Mouse (Mus musculus) stomach, embryonic 15.5 days (tissue): Measurements from ENCODE around the gene Rps6kb1. TPM values are rescaled to one million over a fixed set of nuclear protein-coding genes. Genes with fewer than 3 reads are reported as not detected.

Experiments used
- ATAC-seq: fragments of 200-750 bp; cut with Nextera tagmentation; 2 replicates; pipeline ENCODE4 v1.8.0; 2017; ENCODE audit warnings: low read depth, moderate number of reproducible peaks, moderate TSS enrichment; ENCODE audit not compliant: insufficient read depth, low FRiP score
- H3K27ac ChIP-seq: fragments of 300-500 bp; sonication (generic); 2 replicates; pipeline ENCODE4 v1.5.1; 2015; ENCODE audit warnings: mild to moderate bottlenecking, inconsistent platforms
- H3K27me3 ChIP-seq: fragments of 300-500 bp; sonication (generic); replicated peaks from 2 replicates; pipeline ENCODE4 v1.6.1; 2015; ENCODE audit warnings: inconsistent platforms
- H3K36me3 ChIP-seq: fragments of 300-500 bp; sonication (generic); 2 replicates; pipeline ENCODE4 v1.6.1; 2015; ENCODE audit warnings: inconsistent platforms
- H3K4me1 ChIP-seq: fragments of 300-500 bp; sonication (generic); 2 replicates; pipeline ENCODE4 v1.6.1; 2015; ENCODE audit warnings: inconsistent platforms
- H3K4me2 ChIP-seq: fragments of 300-500 bp; sonication (generic); 2 replicates; pipeline ENCODE4 v1.6.1; 2015; ENCODE audit warnings: mild to moderate bottlenecking, inconsistent platforms
- H3K4me3 ChIP-seq: fragments of 300-500 bp; sonication (generic); replicated peaks from 2 replicates; pipeline ENCODE4 v1.5.1; 2015; ENCODE audit warnings: inconsistent platforms
- H3K9ac ChIP-seq: fragments of 300-500 bp; sonication (generic); 2 replicates; pipeline ENCODE4 v1.6.1; 2015; ENCODE audit warnings: inconsistent platforms
- H3K9me3 ChIP-seq: fragments of 300-500 bp; sonication (generic); 2 replicates; pipeline ENCODE4 v1.6.1; 2016; ENCODE audit warnings: inconsistent platforms
- WGBS: fragments of 180-500 bp; shearing (Covaris S2); methylation state at CpG from one replicate; pipeline ENCODE4 v1.1.7; 2015; 5-methylcytosine and 5-hydroxymethylcytosine counted together
- polyA plus RNA-seq: library from polyadenylated mRNA; unstranded; fragments of >200 nt; fragmentation: Nextera tagmentation; extraction: Ambion mirVana; gene quantifications from 2 replicates; pipeline ENCODE4 v1.2.1, GENCODE M21; 2015

The Rps6kb1 gene
- polyA plus RNA-seq, 1 experiment from 2014 or later, result 53.7 TPM

DNA sequence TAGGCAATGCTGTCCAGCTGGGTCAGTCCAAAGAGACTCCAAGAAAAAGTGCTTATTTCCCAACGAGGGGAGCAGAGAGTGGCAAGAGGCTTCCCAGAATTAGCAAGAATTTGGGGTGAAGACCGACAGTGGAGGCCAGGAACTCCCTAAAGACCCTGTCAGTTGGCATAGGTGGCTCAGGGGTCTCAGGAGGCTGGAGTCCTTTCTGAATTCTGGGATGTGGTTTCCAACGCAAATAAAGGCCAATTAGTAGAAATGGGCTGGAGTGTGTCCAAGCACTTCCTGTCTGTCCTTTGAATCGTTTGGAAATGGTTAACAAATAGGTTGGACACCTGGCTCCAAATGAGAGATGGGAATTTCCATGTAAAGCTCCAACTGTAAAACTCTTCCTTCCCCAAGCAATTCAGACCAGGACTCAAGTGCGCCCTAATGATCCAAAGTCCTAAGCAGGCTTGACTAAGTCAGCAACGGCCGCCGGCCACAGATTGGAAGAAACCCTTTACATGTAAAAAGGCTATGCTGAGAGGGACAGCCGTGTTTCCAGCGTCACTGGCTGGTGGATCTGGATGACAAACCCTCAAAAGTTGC, 35.2 kb upstream of the Rps6kb1 start:
- 66% methylated on average over 10 of the region's 10 CpGs for WGBS
- Histone ChIP-seq H3K4me3 (no peak overlapping the region), H3K4me2 (peak overlapping the region; percentile 17; the same call in 1 of the 2 replicates), H3K27ac (peak overlapping the region; percentile 89), H3K27me3 (no peaks in the 10 kb centered on the region), H3K4me1 (peaks cover 32% of the 10 kb centered on the region), H3K9me3 (no peaks in the 10 kb centered on the region), H3K36me3 (no peaks in the 10 kb centered on the region), H3K9ac (no peak overlapping the region)
- no peak for ATAC-seq

DNA sequence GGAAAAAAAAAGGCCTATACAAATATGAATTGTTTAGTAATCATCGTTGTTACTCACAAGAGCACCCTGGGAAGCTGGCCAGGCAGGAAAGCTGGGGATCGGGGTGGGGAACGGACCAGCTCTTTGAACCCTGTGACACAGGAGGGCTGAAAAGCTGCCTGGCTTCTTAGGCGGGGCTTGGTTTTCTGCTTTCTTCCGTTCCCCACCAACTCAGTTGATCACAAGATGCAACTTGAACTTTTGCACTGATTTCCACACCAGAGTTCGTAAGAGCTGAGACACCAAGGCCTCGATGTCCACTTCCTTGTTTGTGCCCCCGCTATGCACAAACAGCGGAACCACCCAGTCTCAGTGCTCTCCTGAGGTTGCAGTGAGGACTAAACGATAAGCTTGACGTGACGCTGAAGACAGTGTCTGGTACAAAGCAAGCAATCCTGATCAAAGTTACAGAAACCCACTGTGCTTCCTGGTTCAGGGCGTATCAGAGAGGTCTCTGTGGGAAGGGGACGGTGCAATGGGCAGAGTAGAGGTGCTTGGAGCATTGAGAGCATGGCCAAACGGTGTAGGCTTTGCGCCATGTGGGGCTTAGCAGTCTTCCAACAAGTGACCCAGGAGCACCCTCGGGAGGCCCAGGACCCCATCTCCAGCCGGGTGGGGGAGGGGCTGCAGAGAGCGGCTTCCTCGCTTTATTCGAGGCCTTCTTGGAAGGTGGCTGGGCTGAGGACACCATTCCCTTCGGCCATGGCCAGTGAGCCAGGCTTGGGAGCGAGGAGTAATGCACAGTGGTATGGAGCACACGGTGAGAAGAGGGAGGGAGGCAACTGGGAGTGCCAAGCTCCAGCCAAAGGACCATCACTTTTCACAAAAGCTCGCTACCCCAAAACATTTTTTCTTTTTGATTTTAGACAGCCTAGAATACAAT, 34.5 kb upstream of the Rps6kb1 start:
- peak overlapping the region; percentile 17 for H3K4me2 ChIP-seq
- H3K27ac ChIP-seq, result peak overlapping the region; percentile 89
- WGBS, result 62% methylated on average over 25 of the region's 25 CpGs
- 0 out of 2 replicates have a peak, but pooled peaks have one; percentile 4 for ATAC-seq
- H3K4me3 ChIP-seq, result no peak overlapping the region
- no peak overlapping the region for H3K9ac ChIP-seq
- no peaks in the 10 kb centered on the region for H3K9me3 ChIP-seq
- no peaks in the 10 kb centered on the region for H3K36me3 ChIP-seq
- H3K4me1 ChIP-seq, result peaks cover 32% of the 10 kb centered on the region
- H3K27me3 ChIP-seq, result no peaks in the 10 kb centered on the region

DNA sequence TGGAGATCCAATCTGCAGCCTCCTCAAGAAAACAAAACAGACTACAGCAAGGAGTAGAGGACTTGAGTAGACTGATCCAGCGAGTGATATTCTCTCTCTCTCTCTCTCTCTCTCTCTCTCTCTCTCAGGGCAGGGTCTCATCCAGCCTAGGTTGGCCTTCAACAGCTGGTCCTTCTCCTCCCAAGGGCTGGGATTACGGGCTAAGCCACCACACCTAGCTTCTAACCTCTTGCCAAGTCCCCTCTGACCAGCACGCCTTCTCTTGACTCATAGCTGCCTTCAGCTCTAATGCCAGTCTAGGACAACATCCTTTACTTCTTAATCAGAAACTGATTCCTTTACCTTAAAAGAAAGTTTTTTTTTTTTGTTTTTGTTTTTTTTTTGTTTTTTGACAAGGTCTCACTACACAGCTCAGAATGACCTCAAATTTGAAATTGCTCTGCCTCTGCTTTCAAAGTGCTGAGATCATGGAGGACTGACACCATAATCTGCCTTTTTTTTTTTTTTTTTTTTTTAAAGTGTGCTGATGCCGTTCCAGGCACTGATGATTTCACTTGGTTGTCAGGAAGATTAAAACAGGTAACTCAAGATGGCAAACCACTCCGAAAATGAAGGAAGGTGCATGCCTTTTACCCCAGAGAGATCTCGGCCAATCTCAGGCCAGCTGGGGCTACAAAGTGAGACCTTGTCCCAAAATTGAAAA, 33.7 kb upstream of the Rps6kb1 start:
- WGBS, result 54% methylated on average over 6 of the region's 6 CpGs
- Histone ChIP-seq H3K36me3 (no peaks in the 10 kb centered on the region), H3K27ac (peak overlapping the region; percentile 89), H3K27me3 (no peaks in the 10 kb centered on the region), H3K4me2 (peak overlapping the region; percentile 17; the same call in 1 of the 2 replicates), H3K9ac (no peak overlapping the region), H3K4me3 (no peak overlapping the region), H3K4me1 (peaks cover 32% of the 10 kb centered on the region), H3K9me3 (no peaks in the 10 kb centered on the region)
- ATAC-seq, result no peak

DNA sequence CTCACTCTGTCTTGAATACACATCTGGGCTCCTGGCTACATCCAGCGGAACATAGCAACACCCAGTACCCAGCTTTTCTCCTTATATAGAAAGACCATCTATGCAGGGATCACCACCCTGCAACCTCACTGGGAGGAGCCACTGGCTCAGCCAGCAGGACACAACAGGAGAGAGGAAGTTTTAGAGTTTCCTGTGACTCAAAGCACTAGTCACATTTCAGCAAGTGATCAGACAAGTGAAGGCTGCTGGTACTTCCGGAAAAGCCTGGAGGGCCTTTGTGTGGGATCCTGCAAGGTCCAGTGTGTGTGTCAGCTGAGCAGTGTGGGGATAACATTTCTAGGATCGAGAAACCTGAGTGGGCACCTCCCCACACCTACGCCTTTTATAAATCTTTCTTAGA, 32.6 kb upstream of the Rps6kb1 start:
- peak overlapping the region; percentile 89 for H3K27ac ChIP-seq
- WGBS, result 58% methylated on average over 4 of the region's 4 CpGs
- H3K4me3 ChIP-seq, result no peak overlapping the region
- H3K4me2 ChIP-seq, result no peak overlapping the region
- peaks cover 32% of the 10 kb centered on the region for H3K4me1 ChIP-seq
- no peaks in the 10 kb centered on the region for H3K36me3 ChIP-seq
- no peak overlapping the region for H3K9ac ChIP-seq
- no peaks in the 10 kb centered on the region for H3K27me3 ChIP-seq
- no peak for ATAC-seq
- no peaks in the 10 kb centered on the region for H3K9me3 ChIP-seq

DNA sequence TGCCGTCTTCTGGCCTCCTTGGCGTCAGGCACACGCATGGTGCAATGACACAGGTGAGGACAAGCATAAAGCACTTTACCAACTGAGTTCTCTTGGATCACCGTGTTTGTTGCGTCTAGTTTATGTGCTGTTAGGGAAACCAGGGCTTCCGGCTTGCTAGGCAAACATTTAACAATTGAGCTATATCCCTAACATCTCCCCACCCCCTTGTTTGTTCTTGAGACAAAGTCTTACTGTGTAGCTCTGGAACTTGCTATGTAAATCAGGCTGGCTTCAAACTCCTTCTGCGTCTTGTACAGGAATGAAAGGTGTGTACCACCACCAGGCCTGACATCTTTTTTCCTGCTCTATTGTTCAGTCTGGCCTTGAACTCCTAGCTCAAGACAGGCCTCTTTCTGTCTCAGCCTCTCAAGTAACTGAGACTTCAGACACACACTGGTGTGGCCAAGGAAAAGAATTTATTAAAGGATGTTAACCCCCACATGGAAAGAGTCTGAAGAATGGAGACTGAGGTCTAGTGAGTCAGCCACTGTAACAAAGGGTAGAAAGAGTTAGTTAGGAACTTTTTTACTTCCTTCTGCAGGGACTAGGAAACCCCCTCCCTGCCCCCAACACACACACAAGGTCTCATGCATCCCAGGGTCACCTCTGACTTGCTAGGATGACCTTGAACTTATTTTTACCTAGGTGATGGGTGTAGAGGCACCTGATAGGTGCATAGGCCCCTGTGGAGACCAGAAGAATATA, 31.2 kb upstream of the Rps6kb1 start:
- Histone ChIP-seq H3K9me3 (no peaks in the 10 kb centered on the region), H3K4me2 (no peak overlapping the region), H3K27me3 (no peaks in the 10 kb centered on the region), H3K4me3 (no peak overlapping the region), H3K36me3 (no peaks in the 10 kb centered on the region), H3K27ac (peak overlapping the region; percentile 70), H3K4me1 (peaks cover 33% of the 10 kb centered on the region), H3K9ac (no peak overlapping the region)
- 66% methylated on average over 7 of the region's 7 CpGs for WGBS
- ATAC-seq, result peak; percentile 29

DNA sequence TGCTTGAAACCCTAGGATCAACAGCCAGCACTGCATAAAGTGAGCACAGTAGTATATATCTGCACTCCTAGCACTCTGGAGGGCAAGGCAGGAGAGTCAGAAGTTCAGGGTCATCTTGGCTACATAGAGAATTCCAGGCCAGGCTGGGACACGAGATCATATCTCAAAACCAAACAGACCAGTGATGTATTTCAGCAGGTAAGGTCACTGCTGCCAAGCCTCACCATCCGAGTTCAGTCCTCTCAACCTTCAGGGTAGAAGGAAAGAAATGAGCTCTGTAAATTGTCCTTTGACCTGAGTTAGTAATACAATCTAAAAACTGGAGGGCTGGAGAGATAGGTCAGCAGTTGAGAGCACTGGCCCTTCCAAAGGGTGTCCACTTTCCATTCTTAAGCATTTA, 29.8 kb upstream of the Rps6kb1 start:
- Histone ChIP-seq H3K27ac (no peak overlapping the region), H3K9me3 (no peaks in the 10 kb centered on the region), H3K36me3 (no peaks in the 10 kb centered on the region), H3K4me1 (peaks cover 25% of the 10 kb centered on the region), H3K4me2 (no peak overlapping the region), H3K9ac (no peak overlapping the region), H3K4me3 (no peak overlapping the region), H3K27me3 (no peaks in the 10 kb centered on the region)
- 38% methylated on average over 2 of the region's 2 CpGs for WGBS
- no peak for ATAC-seq

DNA sequence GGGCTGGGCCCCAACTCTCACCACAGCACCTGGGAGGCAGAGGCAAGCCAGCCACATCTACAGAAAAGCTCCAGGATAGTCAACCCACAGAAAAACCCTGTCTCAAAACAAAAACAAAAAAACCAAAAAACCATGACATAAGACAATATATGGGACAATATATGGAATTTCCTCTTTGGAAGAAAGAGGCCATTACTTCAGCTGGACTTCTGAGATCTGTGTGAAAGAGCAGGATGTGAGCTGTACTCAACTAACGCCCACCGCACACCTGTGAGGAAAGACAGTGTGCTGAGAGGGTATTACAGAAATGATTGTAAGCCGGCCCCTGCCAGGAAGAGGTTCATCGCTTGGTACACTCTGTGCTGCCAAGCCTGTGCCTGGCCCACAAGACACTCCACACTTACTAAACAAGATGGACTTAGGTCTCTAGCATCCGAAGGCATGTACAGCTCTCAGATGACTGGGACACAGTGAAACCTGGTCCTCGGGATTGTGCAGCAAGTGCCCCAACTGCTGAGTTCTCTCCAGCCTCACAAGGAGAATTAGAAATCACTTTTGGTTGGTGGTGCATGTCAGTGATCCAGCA, 29.1 kb upstream of the Rps6kb1 start:
- H3K4me1 ChIP-seq, result peaks cover 18% of the 10 kb centered on the region
- H3K9me3 ChIP-seq, result no peaks in the 10 kb centered on the region
- H3K4me3 ChIP-seq, result no peak overlapping the region
- no peak for ATAC-seq
- WGBS, result 85% methylated on average over 6 of the region's 6 CpGs
- H3K9ac ChIP-seq, result no peak overlapping the region
- no peaks in the 10 kb centered on the region for H3K27me3 ChIP-seq
- H3K27ac ChIP-seq, result no peak overlapping the region
- no peak overlapping the region for H3K4me2 ChIP-seq
- no peaks in the 10 kb centered on the region for H3K36me3 ChIP-seq

DNA sequence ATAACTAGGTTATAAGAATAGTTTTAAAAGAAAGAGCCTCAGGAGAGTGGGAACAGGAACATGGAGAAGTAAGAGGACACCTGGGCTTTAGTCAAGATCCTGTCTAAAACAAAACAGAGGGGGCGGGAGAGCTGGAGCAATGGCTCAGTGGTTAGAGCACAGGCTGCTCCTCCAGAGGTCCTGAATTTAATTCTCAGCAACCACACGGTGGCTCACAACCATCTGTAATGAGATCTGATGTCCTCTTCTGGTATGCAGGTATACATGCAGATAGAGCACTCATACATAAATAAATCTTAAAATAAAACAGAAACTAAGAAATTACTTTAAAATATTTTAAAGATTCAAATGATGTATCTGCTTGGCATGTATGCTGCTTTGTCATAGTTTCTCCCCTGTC, 28.0 kb upstream of the Rps6kb1 start:
- no peaks in the 10 kb centered on the region for H3K36me3 ChIP-seq

DNA sequence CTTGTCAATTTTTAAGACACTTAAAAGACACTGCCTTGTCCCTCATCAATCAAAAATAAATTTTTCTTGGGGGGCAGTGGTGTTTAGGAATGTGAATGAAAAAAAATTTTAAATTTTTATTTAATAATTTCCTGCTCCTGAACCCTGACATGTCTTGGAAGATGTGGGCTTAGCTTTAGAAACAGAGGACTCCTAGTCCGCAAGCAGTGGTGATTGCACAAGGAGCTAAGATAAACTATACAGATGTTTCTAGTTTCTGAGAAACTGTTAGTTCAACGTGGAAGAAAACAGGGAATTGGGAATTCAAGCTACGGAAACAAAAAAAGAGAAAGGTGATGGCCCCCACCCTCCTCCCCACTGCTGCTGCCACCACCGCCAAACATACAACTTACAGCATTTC, 27.3 kb upstream of the Rps6kb1 start:
- H3K9me3 ChIP-seq, result no peaks in the 10 kb centered on the region
- peak overlapping the region; percentile 75 for H3K27ac ChIP-seq
- H3K36me3 ChIP-seq, result no peaks in the 10 kb centered on the region
- no peak overlapping the region for H3K9ac ChIP-seq
- ATAC-seq, result no peak
- peaks cover 14% of the 10 kb centered on the region for H3K4me1 ChIP-seq
- H3K4me2 ChIP-seq, result 0 out of 2 replicates have a peak overlapping the region, but pooled peaks have one; percentile 16
- WGBS, result 65% methylated on average over 4 of the region's 4 CpGs
- no peak overlapping the region for H3K4me3 ChIP-seq
- H3K27me3 ChIP-seq, result no peaks in the 10 kb centered on the region

More for the DNA sequence above, 28.0 kb upstream of the Rps6kb1 start:
- ATAC-seq, result no peak
- WGBS, result 67% methylated on average over 2 of the region's 2 CpGs
- Histone ChIP-seq H3K27ac (no peak overlapping the region; the same call in 1 of the 2 replicates), H3K4me2 (no peak overlapping the region), H3K27me3 (no peaks in the 10 kb centered on the region), H3K4me1 (peaks cover 14% of the 10 kb centered on the region), H3K4me3 (no peak overlapping the region), H3K9ac (no peak overlapping the region), H3K9me3 (no peaks in the 10 kb centered on the region)

DNA sequence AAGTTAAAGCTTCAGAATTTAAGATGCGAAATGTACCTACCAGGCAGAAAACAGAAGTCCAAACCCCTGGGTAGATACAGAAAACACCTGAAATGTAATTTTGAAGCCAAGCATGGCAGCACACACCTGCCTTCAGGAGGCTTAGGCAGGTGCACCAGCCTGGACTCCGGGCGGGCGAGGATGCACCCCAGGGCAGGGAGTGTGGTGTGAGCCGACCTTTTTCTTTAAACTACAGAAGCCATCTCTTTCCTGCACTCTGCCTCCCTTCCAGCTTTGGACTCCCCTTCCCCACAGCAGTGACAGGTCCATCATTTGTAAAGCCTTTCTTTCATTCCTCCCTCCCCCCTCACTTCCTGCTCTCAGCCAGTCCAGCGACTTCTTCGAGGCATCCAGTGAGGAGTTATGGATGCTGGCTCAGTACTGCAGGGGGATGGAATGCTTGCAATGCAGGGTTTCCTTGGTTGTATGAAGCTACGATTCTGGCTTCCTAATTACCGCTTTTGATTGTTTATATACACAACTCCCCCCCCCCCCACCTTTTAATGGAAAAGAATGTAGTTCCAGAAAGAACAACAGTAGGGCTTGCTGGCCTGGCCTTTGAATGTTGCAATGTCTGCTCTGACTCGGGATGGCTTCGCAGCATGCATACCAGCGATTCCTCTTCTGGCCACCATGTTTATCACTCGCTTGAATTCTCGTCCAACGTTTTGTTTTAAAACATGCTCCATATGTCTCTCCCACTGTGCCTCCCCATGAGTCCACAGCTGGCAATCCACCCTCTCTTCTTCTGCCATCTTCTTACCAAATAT, 26.6 kb upstream of the Rps6kb1 start:
- WGBS, result 37% methylated on average over 15 of the region's 15 CpGs
- Histone ChIP-seq H3K27me3 (no peaks in the 10 kb centered on the region), H3K4me3 (no peak overlapping the region), H3K36me3 (no peaks in the 10 kb centered on the region), H3K4me2 (peak overlapping the region; percentile 16; the same call in 1 of the 2 replicates), H3K9ac (no peak overlapping the region), H3K4me1 (peaks cover 11% of the 10 kb centered on the region), H3K27ac (peak overlapping the region; percentile 75), H3K9me3 (no peaks in the 10 kb centered on the region)
- 0 out of 2 replicates have a peak, but pooled peaks have one; percentile 33 for ATAC-seq
